Mouse (Mus musculus) forelimb bud, embryonic 11.5 days (tissue): ENCODE measurements around the gene Lrrc29.

ENCODE experiments used
- DNase-seq: peaks from one replicate; pipeline ENCODE4 v3.0.0-alpha.2; 2012; ENCODE audit warnings: low read depth, low spot score

Lrrc29 gene

GRCm38 (mm10) chr8:105266775-105267174 is 59.3 kb downstream of the Lrrc29 start:
- no peak for DNase-seq

- no peak for DNase-seq
These were observed 61.0 kb downstream of the Lrrc29 start for GRCm38 (mm10) chr8:105265128-105265527.

GRCm38 (mm10) chr8:105264024-105264982 is 61.8 kb downstream of the Lrrc29 start, which contains the start of the genes Tradd and Fbxl8:
Gene Tradd, minus strand, starts transcription at chr8:105264609.
Gene Fbxl8, plus strand, starts transcription at chr8:105264648.
- DNase-seq = no peak

GRCm38 (mm10) chr8:105263244-105263912 is 62.7 kb downstream of the Lrrc29 start:
- no peak for DNase-seq
